10 mouse cellular contexts compared by ENCODE assay signal in genomic region chr3:149273993-149274692, GRCm38 (mm10).
DNase-seq lines count a peak whose midpoint lies in the region; ATAC-seq and TF ChIP-seq lines count a peak whose summit lies in the region.
"Had no signal": no experiment of that assay in that cellular context is flagged by ENCODE, and none has a peak within 500 bp of the region (broad histone marks: within the 10 kb centered on the region; RNA-seq: fewer than 3 reads in every experiment).

No protein-coding gene starts in this region.

- peak overlapping the region; percentile 17; the same call in 1 of the 2 replicates for H3K4me2 ChIP-seq in kidney, embryonic 14.5 days (replicated peaks; ENCODE audit: low read depth, low read length)
- H3K4me2 ChIP-seq in kidney, embryonic 16.5 days (replicated peaks; ENCODE audit: low read depth, low read length) = no peak overlapping the region
- H3K4me2 ChIP-seq in hindbrain, postnatal 0 days (ENCODE audit: low read depth, low read length) = no peak overlapping the region
- H3K4me2 ChIP-seq in liver, embryonic 15.5 days = peak overlapping the region; percentile 21; the same call in 1 of the 2 replicates

- peak; percentile 5 for DNase-seq in c-Kit-positive CD71-positive TER-119-negative erythroid progenitor cells, embryonic 14.5 days (ENCODE audit: low read depth)
- no peak for DNase-seq in hindbrain, postnatal 0 days (ENCODE audit: low spot score)
- DNase-seq in layer of hippocampus, adult 18-20 months (ENCODE audit: low spot score in 2 of 2) = no peak
- no peak for DNase-seq in cerebellum, postnatal 4 days (ENCODE audit: low spot score in 2 of 2)
- DNase-seq: gastrocnemius, postnatal 14 days had no signal

- no peaks in the 10 kb centered on the region for H3K27me3 ChIP-seq in kidney, embryonic 14.5 days (ENCODE audit: control insufficient read depth, insufficient read depth, low read length)
- no peaks in the 10 kb centered on the region for H3K27me3 ChIP-seq in kidney, embryonic 16.5 days (ENCODE audit: insufficient read depth, low read length)
- no peaks in the 10 kb centered on the region for H3K27me3 ChIP-seq in hindbrain, postnatal 0 days (ENCODE audit: insufficient read depth, low read length)
- no peaks in the 10 kb centered on the region for H3K27me3 ChIP-seq in liver, embryonic 15.5 days
- H3K27me3 ChIP-seq: Patski had no signal

- 60% methylated on average over 12 of the region's 12 CpGs for WGBS in kidney, embryonic 14.5 days
- 62% methylated on average over 12 of the region's 12 CpGs for WGBS in kidney, embryonic 16.5 days
- WGBS in hindbrain, postnatal 0 days = 71% methylated on average over 12 of the region's 12 CpGs
- 22% methylated on average over 12 of the region's 12 CpGs for WGBS in liver, embryonic 15.5 days (ENCODE audit: insufficient replicate concordance)

- no peak for ATAC-seq in kidney, embryonic 14.5 days (ENCODE audit: low FRiP score, low TSS enrichment)
- ATAC-seq in kidney, embryonic 16.5 days (ENCODE audit: low FRiP score, low TSS enrichment) = no peak
- ATAC-seq in hindbrain, postnatal 0 days = 0 out of 2 replicates have a peak, but pooled peaks have one; percentile 27
- peak; percentile 44; the same call in 1 of the 2 replicates for ATAC-seq in liver, embryonic 15.5 days (ENCODE audit: insufficient read depth)
- ATAC-seq: Patski had no signal

- H3K27ac ChIP-seq in kidney, embryonic 14.5 days (ENCODE audit: low read depth, low read length) = no peak overlapping the region
- H3K27ac ChIP-seq in kidney, embryonic 16.5 days (ENCODE audit: low read length) = no peak overlapping the region
- H3K27ac ChIP-seq in hindbrain, postnatal 0 days = no peak overlapping the region
- no peak overlapping the region for H3K27ac ChIP-seq in liver, embryonic 15.5 days (replicated peaks)
- H3K27ac ChIP-seq: macrophage had no signal

- no peak for TF ChIP-seq CTCF in hindbrain, postnatal 0 days (IDR thresholded peaks at IDR 0.05; ENCODE audit: low read depth)

- H3K4me3 ChIP-seq in kidney, embryonic 14.5 days (ENCODE audit: low read length) = no peak overlapping the region
- no peak overlapping the region for H3K4me3 ChIP-seq in kidney, embryonic 16.5 days (ENCODE audit: low read length)
- H3K4me3 ChIP-seq in hindbrain, postnatal 0 days (ENCODE audit: low read length) = no peak overlapping the region
- no peak overlapping the region for H3K4me3 ChIP-seq in liver, embryonic 15.5 days (replicated peaks)

- no peaks in the 10 kb centered on the region for H3K4me1 ChIP-seq in kidney, embryonic 14.5 days (ENCODE audit: control insufficient read depth, insufficient read depth, low read length)
- 0 out of 2 replicates have a peak, but pooled peaks cover 6% of the 10 kb centered on the region for H3K4me1 ChIP-seq in kidney, embryonic 16.5 days (ENCODE audit: insufficient read depth, low read length)
- H3K4me1 ChIP-seq in hindbrain, postnatal 0 days (ENCODE audit: insufficient read depth, low read length) = no peaks in the 10 kb centered on the region
- peaks cover 5% of the 10 kb centered on the region; the same call in 1 of the 2 replicates for H3K4me1 ChIP-seq in liver, embryonic 15.5 days (replicated peaks)

- H3K9ac ChIP-seq in kidney, embryonic 14.5 days (ENCODE audit: low read depth, low read length) = no peak overlapping the region
- H3K9ac ChIP-seq in kidney, embryonic 16.5 days (replicated peaks; ENCODE audit: low read length) = no peak overlapping the region
- H3K9ac ChIP-seq in hindbrain, postnatal 0 days (replicated peaks; ENCODE audit: low read length) = no peak overlapping the region
- H3K9ac ChIP-seq in liver, embryonic 15.5 days = no peak overlapping the region

- no peaks in the 10 kb centered on the region for H3K9me3 ChIP-seq in kidney, embryonic 14.5 days (ENCODE audit: control insufficient read depth, low read length)
- no peaks in the 10 kb centered on the region for H3K9me3 ChIP-seq in kidney, embryonic 16.5 days (ENCODE audit: low read length)
- H3K9me3 ChIP-seq in hindbrain, postnatal 0 days (ENCODE audit: low read length) = no peaks in the 10 kb centered on the region
- no peaks in the 10 kb centered on the region for H3K9me3 ChIP-seq in liver, embryonic 15.5 days (replicated peaks)

- no peaks in the 10 kb centered on the region for H3K36me3 ChIP-seq in kidney, embryonic 14.5 days (ENCODE audit: control insufficient read depth, insufficient read depth, low read length)
- no peaks in the 10 kb centered on the region for H3K36me3 ChIP-seq in kidney, embryonic 16.5 days (ENCODE audit: insufficient read depth, low read length)
- H3K36me3 ChIP-seq in hindbrain, postnatal 0 days (ENCODE audit: insufficient read depth, low read length) = no peaks in the 10 kb centered on the region
- H3K36me3 ChIP-seq in liver, embryonic 15.5 days (replicated peaks) = no peaks in the 10 kb centered on the region

Comparison
In these comparisons a context has a peak if more than half of its experiments do, and no peak if none do; other contexts are left out.
1. H3K4me2 ChIP-seq: peak in kidney, embryonic 14.5 days (single experiment) and liver, embryonic 15.5 days (single experiment); none in kidney, embryonic 16.5 days (single experiment) and hindbrain, postnatal 0 days (single experiment).
2. ATAC-seq: peak in hindbrain, postnatal 0 days (single experiment) and liver, embryonic 15.5 days (single experiment); none in kidney, embryonic 14.5 days (single experiment) and kidney, embryonic 16.5 days (single experiment).